Mouse (Mus musculus) lung, embryonic 16.5 days (tissue): ENCODE data around the gene Npy5r. TPM values are rescaled to one million over a fixed set of nuclear protein-coding genes. Genes with fewer than 3 reads are reported as not detected.

Experiments used
- ATAC-seq: fragments of 200-750 bp; cut with Nextera tagmentation; 2 replicates; pipeline ENCODE4 v1.8.0; 2017; ENCODE audit warnings: low read depth, mild to moderate bottlenecking, moderate library complexity
- H3K27ac ChIP-seq: fragments of 300-500 bp; sonication (generic); 2 replicates; pipeline ENCODE4 v1.5.1; 2014; ENCODE audit warnings: mild to moderate bottlenecking, control low read depth, low read length
- H3K27me3 ChIP-seq: fragments of 300-500 bp; sonication (generic); 2 replicates; pipeline ENCODE4 v1.6.1; 2014; ENCODE audit warnings: low read depth, low read length, mixed read lengths; ENCODE audit not compliant: control insufficient read depth, insufficient read depth
- H3K36me3 ChIP-seq: fragments of 300-500 bp; sonication (generic); 2 replicates; pipeline ENCODE4 v1.6.1; 2014; ENCODE audit warnings: low read length; ENCODE audit not compliant: control insufficient read depth, insufficient read depth
- H3K4me1 ChIP-seq: fragments of 300-500 bp; sonication (generic); replicated peaks from 2 replicates; pipeline ENCODE4 v1.6.1; 2014; ENCODE audit warnings: low read length, mixed read lengths; ENCODE audit not compliant: control insufficient read depth, insufficient read depth
- H3K4me2 ChIP-seq: fragments of 300-500 bp; sonication (generic); 2 replicates; pipeline ENCODE4 v1.6.1; 2014; ENCODE audit warnings: low read depth, low read length, control low read depth
- H3K4me3 ChIP-seq: fragments of 300-500 bp; sonication (generic); 2 replicates; pipeline ENCODE4 v1.5.1; 2014; ENCODE audit warnings: mild to moderate bottlenecking, low read length, control low read depth
- H3K9ac ChIP-seq: fragments of 300-500 bp; sonication (generic); 2 replicates; pipeline ENCODE4 v1.6.1; 2014; ENCODE audit warnings: low read length, control low read depth
- H3K9me3 ChIP-seq: fragments of 300-500 bp; sonication (generic); 2 replicates; pipeline ENCODE4 v1.6.1; 2016; ENCODE audit warnings: low read length; ENCODE audit not compliant: control insufficient read depth
- WGBS: fragments of 180-500 bp; shearing (Covaris S2); extraction: QIAGEN DNeasy Blood & Tissue Kit; methylation state at CpG from one replicate; pipeline ENCODE4 v1.1.7; 2014; 5-methylcytosine and 5-hydroxymethylcytosine counted together
- polyA plus RNA-seq: library from polyadenylated mRNA; unstranded; fragments of >200 nt; fragmentation: Nextera tagmentation; extraction: Ambion mirVana; gene quantifications from 2 replicates; pipeline ENCODE4 v1.2.1, GENCODE M21; 2015

Npy5r gene
- 0.06 TPM in 1 of 2 replicates, not detected in the other for polyA plus RNA-seq

GRCm38 (mm10) chr8:66687511-66688329, at the start of gene Npy5r:
Gene Npy5r, minus strand, starts transcription at chr8:66688128.
- no peak for ATAC-seq
- H3K9me3 ChIP-seq, result no peaks in the 10 kb centered on the region
- no peaks in the 10 kb centered on the region; the same call in 1 of the 2 replicates for H3K4me1 ChIP-seq
- peaks cover 13% of the 10 kb centered on the region for H3K27me3 ChIP-seq
- no peak within 1 kb of the TSS for H3K27ac ChIP-seq
- H3K4me2 ChIP-seq, result peak within 1 kb of the TSS; percentile 72
- peak within 1 kb of the TSS; percentile 49; the same call in 1 of the 2 replicates for H3K9ac ChIP-seq
- H3K36me3 ChIP-seq, result no peaks in the 10 kb centered on the region
- peak within 1 kb of the TSS; percentile 46 for H3K4me3 ChIP-seq
- 2% methylated on average over 43 of the region's 43 CpGs for WGBS

DNA sequence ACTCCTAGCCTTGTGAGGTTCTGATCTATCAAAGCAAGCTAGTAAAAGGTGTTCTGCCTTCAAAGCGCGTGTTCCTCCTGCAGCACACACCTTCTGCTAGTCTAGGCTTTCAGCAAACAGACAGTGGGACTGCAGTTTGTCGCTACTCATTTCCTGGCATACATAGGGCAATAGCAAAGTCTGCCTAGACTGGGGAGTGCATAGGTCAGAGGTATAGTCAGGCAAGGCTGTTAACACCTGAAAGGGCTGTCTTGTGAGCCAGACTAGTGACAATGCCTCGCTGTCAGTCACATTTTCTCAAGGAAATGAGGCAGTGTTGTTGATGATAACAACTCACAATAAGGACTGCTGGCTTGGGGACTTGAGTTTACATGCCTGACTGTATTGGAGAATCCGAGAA, 44.0 kb upstream of the Npy5r start:
- Histone ChIP-seq H3K9ac (no peak overlapping the region), H3K27me3 (no peaks in the 10 kb centered on the region), H3K4me2 (no peak overlapping the region), H3K27ac (no peak overlapping the region), H3K9me3 (no peaks in the 10 kb centered on the region), H3K4me3 (no peak overlapping the region), H3K4me1 (no peaks in the 10 kb centered on the region), H3K36me3 (no peaks in the 10 kb centered on the region)
- WGBS, result 48% methylated on average over 5 of the region's 5 CpGs
- no peak for ATAC-seq

GRCm38 (mm10) chr8:66729446-66729845, 41.5 kb upstream of the Npy5r start:
- Histone ChIP-seq H3K4me1 (no peaks in the 10 kb centered on the region), H3K36me3 (no peaks in the 10 kb centered on the region), H3K9ac (no peak overlapping the region), H3K27me3 (no peaks in the 10 kb centered on the region), H3K4me2 (no peak overlapping the region), H3K9me3 (no peaks in the 10 kb centered on the region), H3K27ac (no peak overlapping the region), H3K4me3 (no peak overlapping the region)
- 39% methylated on average over 7 of the region's 7 CpGs for WGBS
- ATAC-seq, result no peak

DNA sequence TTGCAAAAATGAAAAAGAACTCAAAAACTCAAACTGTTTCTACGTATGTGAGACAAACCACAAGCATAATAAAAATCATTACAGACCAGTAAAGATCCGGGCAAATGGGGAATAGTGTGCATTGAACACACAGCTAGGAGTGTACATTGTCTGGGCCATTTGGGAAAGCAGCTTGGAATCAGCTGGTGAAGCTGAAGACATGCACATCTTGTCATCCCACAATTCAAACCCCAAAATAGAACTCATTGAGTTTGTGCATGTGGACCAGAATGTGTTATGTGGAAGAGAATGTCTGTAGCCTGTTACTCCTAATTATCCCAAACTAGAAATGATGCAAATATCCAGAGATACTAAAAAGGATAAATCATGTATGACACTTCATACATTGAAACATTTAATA, 34.9 kb upstream of the Npy5r start:
- Histone ChIP-seq H3K4me1 (no peaks in the 10 kb centered on the region), H3K27ac (no peak overlapping the region), H3K9me3 (no peaks in the 10 kb centered on the region), H3K36me3 (no peaks in the 10 kb centered on the region), H3K4me2 (no peak overlapping the region), H3K27me3 (no peaks in the 10 kb centered on the region), H3K4me3 (no peak overlapping the region), H3K9ac (no peak overlapping the region)
- ATAC-seq, result no peak
- WGBS, result 84% methylated on average over 2 of the region's 2 CpGs

- H3K36me3 ChIP-seq, result no peaks in the 10 kb centered on the region
- H3K4me1 ChIP-seq, result no peaks in the 10 kb centered on the region
- no peak overlapping the region for H3K27ac ChIP-seq
- H3K4me3 ChIP-seq, result no peak overlapping the region
- no peak overlapping the region for H3K9ac ChIP-seq
- no peak overlapping the region for H3K4me2 ChIP-seq
- WGBS, result 83% methylated on average over 7 of the region's 7 CpGs
- no peaks in the 10 kb centered on the region for H3K27me3 ChIP-seq
- no peaks in the 10 kb centered on the region for H3K9me3 ChIP-seq
- ATAC-seq, result no peak
Measured at GRCm38 (mm10) chr8:66714324-66714975, 26.5 kb upstream of the Npy5r start.

DNA sequence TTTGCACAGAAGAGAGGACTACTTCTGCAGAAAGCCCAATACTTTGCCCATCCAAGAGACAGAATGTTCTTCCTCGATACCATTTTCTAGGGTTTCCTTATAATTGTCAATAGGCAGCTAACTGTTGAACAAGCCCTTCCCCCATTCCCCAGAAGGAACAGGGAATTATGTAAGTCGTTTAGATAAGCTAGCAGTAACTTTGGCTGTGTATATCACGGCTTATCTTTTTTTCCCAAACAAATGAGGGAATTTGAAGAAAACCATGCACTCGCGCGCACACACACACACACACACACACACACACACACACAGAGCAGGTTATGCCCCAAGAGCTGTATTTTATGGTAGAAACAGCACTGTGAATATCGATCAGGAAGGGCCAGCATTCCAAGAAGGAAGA, 10.9 kb upstream of the Npy5r start:
- Histone ChIP-seq H3K36me3 (no peaks in the 10 kb centered on the region), H3K27ac (no peak overlapping the region), H3K9ac (no peak overlapping the region), H3K4me1 (peaks cover 4% of the 10 kb centered on the region; the same call in 1 of the 2 replicates), H3K4me3 (no peak overlapping the region), H3K4me2 (no peak overlapping the region), H3K27me3 (peaks cover 12% of the 10 kb centered on the region), H3K9me3 (no peaks in the 10 kb centered on the region)
- WGBS, result 32% methylated on average over 7 of the region's 7 CpGs
- ATAC-seq, result no peak

DNA sequence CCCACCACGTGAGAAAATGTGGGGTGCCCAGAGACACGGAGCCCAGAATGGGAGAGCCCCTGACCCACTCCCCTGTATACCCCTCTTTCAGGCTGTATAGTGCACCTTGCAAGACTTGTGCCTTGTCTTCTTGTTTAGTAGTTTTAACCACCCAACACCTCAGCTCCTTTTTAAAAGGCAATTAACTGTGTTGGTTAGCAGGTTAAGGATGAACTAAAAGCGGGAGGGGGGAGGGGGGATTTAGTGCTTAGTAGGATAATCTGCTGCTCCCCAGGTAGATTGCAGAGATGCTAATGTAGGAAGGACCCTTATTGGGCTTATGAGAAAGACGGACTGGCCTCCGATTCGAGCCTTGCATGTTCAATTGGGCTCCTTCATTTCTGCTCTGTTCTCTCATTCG, 10.1 kb upstream of the Npy5r start:
- Histone ChIP-seq H3K4me1 (peaks cover 4% of the 10 kb centered on the region; the same call in 1 of the 2 replicates), H3K27me3 (peaks cover 12% of the 10 kb centered on the region), H3K4me3 (no peak overlapping the region), H3K9me3 (no peaks in the 10 kb centered on the region), H3K9ac (no peak overlapping the region), H3K27ac (no peak overlapping the region), H3K36me3 (no peaks in the 10 kb centered on the region), H3K4me2 (peak overlapping the region; percentile 68; the same call in 1 of the 2 replicates)
- ATAC-seq, result no peak
- 3% methylated on average over 7 of the region's 7 CpGs for WGBS

GRCm38 (mm10) chr8:66696970-66697843, 9.3 kb upstream of the Npy5r start, which contains the start of gene Npy1r:
Gene Npy1r, plus strand, starts transcription at chr8:66697192.
- H3K9ac ChIP-seq, result peak within 1 kb of the TSS; percentile 51; the same call in 1 of the 2 replicates

More at GRCm38 (mm10) chr8:66696970-66697843, 9.3 kb upstream of the Npy5r start, which contains the start of gene Npy1r:
- Histone ChIP-seq H3K36me3 (no peaks in the 10 kb centered on the region), H3K9me3 (no peaks in the 10 kb centered on the region), H3K27ac (no peak within 1 kb of the TSS), H3K27me3 (peaks cover 12% of the 10 kb centered on the region), H3K4me2 (peak within 1 kb of the TSS; percentile 68), H3K4me1 (peaks cover 4% of the 10 kb centered on the region; the same call in 1 of the 2 replicates), H3K4me3 (peak within 1 kb of the TSS; percentile 47)
- WGBS, result 1% methylated on average over 30 of the region's 30 CpGs
- peak; percentile 73 for ATAC-seq
